Mouse (Mus musculus): ENCODE data around the gene Ube2k. TPM values are rescaled to one million over a fixed set of nuclear protein-coding genes. Genes with fewer than 3 reads are reported as not detected.

Gene Ube2k
- polyA plus RNA-seq, 1 experiment from 2014 or later, result 142 TPM

DNA sequence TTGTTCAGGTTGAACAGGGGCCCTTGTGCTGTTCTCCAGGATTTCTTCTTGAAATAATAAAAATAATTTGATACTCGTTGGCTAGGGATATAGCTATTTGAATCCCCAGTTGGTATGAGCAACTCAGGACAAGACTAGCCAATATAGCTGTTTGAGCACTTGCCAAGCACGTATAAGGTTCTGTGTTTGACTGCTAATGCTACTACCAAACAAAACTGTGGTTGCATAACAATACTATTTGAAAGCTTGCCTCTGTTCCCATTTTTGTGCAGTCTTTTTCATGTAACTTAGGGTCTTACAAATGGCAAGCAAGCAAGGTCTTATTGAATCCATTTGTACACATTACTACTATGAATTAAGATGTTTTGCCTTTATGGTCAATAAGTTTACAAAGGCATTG lies 38.9 kb downstream of the Ube2k start:
- H3K9ac ChIP-seq, result no peak overlapping the region
- peaks cover 5% of the 10 kb centered on the region; the same call in 1 of the 2 replicates for H3K4me1 ChIP-seq (replicated peaks)
- no peak overlapping the region for H3K4me3 ChIP-seq
- H3K27ac ChIP-seq (ENCODE audit: poor library complexity, severe bottlenecking), result no peak overlapping the region
- no peaks in the 10 kb centered on the region for H3K27me3 ChIP-seq (replicated peaks)
- WGBS, result 87% methylated on average over 2 of the region's 2 CpGs
- H3K9me3 ChIP-seq (replicated peaks), result no peaks in the 10 kb centered on the region
- no peak for ATAC-seq (ENCODE audit: insufficient number of reproducible peaks, low FRiP score)
- H3K4me2 ChIP-seq, result no peak overlapping the region
- peaks cover 22% of the 10 kb centered on the region for H3K36me3 ChIP-seq

DNA sequence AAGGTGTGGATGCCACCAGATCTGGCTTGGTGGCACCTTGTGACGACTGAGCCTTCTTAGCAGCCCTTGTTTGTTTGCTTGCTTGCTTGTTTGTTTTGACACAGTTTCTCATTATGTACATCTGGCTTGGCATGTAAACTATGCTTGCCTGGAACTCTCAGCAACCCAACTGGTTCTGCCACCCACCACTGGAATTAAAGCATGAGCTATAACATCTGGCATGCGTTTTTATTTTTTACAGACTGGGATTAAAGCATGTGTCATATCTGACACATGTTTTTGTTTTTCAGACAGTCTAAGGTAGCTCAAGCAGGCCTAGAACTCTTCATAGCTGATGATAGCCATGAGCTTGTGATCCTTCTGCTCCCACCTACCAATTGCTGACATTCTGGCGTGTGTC lies 41.5 kb downstream of the Ube2k start:
- Histone ChIP-seq H3K4me1 (replicated peaks) (peaks cover 5% of the 10 kb centered on the region; the same call in 1 of the 2 replicates), H3K9me3 (replicated peaks) (no peaks in the 10 kb centered on the region), H3K4me3 (no peak overlapping the region), H3K27me3 (replicated peaks) (no peaks in the 10 kb centered on the region), H3K27ac (ENCODE audit: poor library complexity, severe bottlenecking) (0 out of 2 replicates have a peak overlapping the region, but pooled peaks have one; percentile 12), H3K4me2 (no peak overlapping the region), H3K9ac (no peak overlapping the region), H3K36me3 (peaks cover 26% of the 10 kb centered on the region)
- ATAC-seq (ENCODE audit: insufficient number of reproducible peaks, low FRiP score), result no peak
- WGBS, result 74% methylated on average over 3 of the region's 3 CpGs

DNA sequence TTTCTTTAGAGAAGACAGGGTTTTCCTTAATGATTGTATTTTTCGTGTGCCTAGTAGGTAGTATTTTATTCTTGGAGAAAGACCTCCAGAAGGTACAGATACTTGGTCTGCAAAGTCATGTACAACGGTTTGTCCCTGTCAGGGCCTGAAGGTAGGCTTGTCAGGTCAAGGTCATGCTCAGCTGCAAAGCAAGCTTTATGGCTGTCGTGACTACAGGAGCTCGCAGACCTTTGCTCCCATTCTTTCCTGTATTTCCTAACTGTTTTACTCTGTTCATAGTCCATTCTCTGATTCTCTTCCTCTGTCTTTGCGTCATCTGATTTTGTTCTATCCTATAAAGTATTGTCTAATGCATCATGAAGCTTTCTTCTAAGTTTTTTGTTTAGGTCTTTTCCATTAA lies 49.3 kb downstream of the Ube2k start:
- Histone ChIP-seq H3K4me3 (no peak overlapping the region), H3K27me3 (replicated peaks) (no peaks in the 10 kb centered on the region), H3K4me1 (replicated peaks) (no peaks in the 10 kb centered on the region), H3K9ac (no peak overlapping the region), H3K36me3 (peaks cover 37% of the 10 kb centered on the region), H3K4me2 (no peak overlapping the region), H3K9me3 (replicated peaks) (no peaks in the 10 kb centered on the region), H3K27ac (ENCODE audit: poor library complexity, severe bottlenecking) (no peak overlapping the region)
- no peak for ATAC-seq (ENCODE audit: insufficient number of reproducible peaks, low FRiP score)
- 77% methylated on average over 5 of the region's 5 CpGs for WGBS

DNA sequence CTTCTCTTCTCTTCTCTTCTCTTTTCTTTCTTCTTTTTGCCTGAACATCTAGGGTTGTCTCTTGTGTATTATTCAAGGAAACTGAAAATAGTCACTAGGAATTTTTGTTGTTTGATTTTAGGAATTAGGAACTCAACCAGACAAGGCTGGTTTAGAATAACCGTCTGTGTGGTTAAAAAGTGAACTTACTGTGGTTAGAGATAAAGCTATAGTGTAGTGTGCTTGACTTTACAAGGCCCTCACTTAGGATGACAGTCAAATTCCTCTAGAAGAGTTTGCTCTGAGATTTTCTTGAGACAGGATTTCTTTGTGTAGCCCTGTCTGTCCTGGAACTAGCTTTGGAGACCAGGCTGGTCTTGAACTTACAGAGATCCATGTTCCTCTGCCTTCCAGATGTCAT lies 53.2 kb downstream of the Ube2k start:
- H3K27ac ChIP-seq (ENCODE audit: poor library complexity, severe bottlenecking), result no peak overlapping the region
- no peak overlapping the region for H3K9ac ChIP-seq
- no peak overlapping the region for H3K4me3 ChIP-seq
- no peaks in the 10 kb centered on the region for H3K27me3 ChIP-seq (replicated peaks)
- H3K4me1 ChIP-seq (replicated peaks), result peaks cover 4% of the 10 kb centered on the region; the same call in 1 of the 2 replicates
- no peak overlapping the region for H3K4me2 ChIP-seq
- WGBS, result 80% methylated on average over 1 of the region's 1 CpGs
- no peak for ATAC-seq (ENCODE audit: insufficient number of reproducible peaks, low FRiP score)
- no peaks in the 10 kb centered on the region for H3K9me3 ChIP-seq (replicated peaks)
- H3K36me3 ChIP-seq, result peaks cover 36% of the 10 kb centered on the region

DNA sequence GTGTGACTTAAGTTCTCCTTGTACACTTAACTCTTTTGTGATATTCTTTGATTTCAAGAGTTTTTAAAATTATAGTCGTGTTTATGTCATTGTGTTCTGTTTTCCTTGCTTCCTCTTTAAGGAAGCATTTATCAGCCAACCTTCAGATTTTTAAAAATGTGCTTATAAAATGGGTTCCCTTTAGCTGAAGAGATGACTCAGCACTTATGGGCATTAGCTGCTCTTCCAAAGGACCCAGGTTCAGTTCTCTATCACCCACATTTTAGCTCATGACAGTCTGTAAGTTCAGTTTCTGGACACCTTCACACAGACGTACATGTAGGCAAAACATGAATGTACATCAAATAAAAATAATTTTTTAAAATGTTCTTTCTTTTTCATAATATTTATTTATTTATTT lies 55.4 kb downstream of the Ube2k start:
- peaks cover 4% of the 10 kb centered on the region; the same call in 1 of the 2 replicates for H3K4me1 ChIP-seq (replicated peaks)
- H3K27me3 ChIP-seq (replicated peaks), result no peaks in the 10 kb centered on the region
- peaks cover 31% of the 10 kb centered on the region for H3K36me3 ChIP-seq
- no peak overlapping the region for H3K4me3 ChIP-seq
- no peak overlapping the region for H3K27ac ChIP-seq (ENCODE audit: poor library complexity, severe bottlenecking)
- WGBS, result 86% methylated on average over 2 of the region's 2 CpGs
- H3K9me3 ChIP-seq (replicated peaks), result no peaks in the 10 kb centered on the region
- H3K9ac ChIP-seq, result no peak overlapping the region
- no peak overlapping the region for H3K4me2 ChIP-seq
- no peak for ATAC-seq (ENCODE audit: insufficient number of reproducible peaks, low FRiP score)

DNA sequence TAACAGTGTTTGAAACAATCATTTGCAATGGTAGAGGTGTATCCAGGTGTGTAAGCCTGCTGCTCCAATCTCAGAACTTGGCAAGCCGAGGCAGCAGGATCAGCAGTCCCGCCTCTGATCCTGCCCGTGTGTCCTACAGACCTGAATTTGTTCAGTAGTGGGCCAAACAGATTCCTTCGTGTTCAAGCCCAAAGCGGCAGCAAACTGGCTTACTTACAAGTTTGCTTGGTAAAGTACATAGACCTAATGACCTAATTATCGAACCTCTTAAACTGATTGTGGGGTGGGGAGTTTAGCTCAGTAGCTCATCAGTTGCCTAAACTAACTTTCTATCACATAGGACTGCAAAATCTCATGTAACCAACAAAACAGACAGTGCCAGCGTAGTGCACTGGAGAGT lies 62.6 kb downstream of the Ube2k start:
- no peak for ATAC-seq (ENCODE audit: insufficient number of reproducible peaks, low FRiP score)
- Histone ChIP-seq H3K27ac (ENCODE audit: poor library complexity, severe bottlenecking) (no peak overlapping the region), H3K27me3 (replicated peaks) (no peaks in the 10 kb centered on the region), H3K4me2 (no peak overlapping the region), H3K9ac (no peak overlapping the region), H3K4me3 (no peak overlapping the region), H3K4me1 (replicated peaks) (peaks cover 1% of the 10 kb centered on the region; the same call in 1 of the 2 replicates), H3K36me3 (peaks cover 36% of the 10 kb centered on the region), H3K9me3 (replicated peaks) (no peaks in the 10 kb centered on the region)
- 92% methylated on average over 7 of the region's 7 CpGs for WGBS

DNA sequence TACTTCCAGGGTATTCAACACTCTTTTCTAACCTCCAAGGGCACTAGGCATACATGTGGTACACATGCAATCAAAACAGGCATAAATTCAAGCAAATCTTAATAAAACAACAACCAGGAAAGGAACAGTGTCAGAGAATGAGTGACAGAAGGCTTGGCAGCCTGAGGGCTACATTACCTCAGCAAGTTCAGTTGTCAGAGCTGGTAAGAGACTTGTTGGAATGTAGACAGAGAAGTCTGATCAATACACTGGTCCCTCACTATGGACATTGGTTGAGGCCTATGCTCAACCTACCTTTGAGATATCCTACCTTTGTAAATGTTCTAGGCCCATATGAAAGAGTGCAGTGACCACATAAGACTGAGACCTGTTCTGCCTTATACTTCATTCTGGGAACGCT lies 69.8 kb downstream of the Ube2k start:
- Histone ChIP-seq H3K36me3 (peaks cover 30% of the 10 kb centered on the region), H3K4me3 (no peak overlapping the region), H3K4me1 (replicated peaks) (peaks cover 2% of the 10 kb centered on the region; the same call in 1 of the 2 replicates), H3K27ac (ENCODE audit: poor library complexity, severe bottlenecking) (no peak overlapping the region), H3K9ac (no peak overlapping the region), H3K27me3 (replicated peaks) (no peaks in the 10 kb centered on the region), H3K9me3 (replicated peaks) (no peaks in the 10 kb centered on the region), H3K4me2 (no peak overlapping the region)
- 93% methylated on average over 1 of the region's 1 CpGs for WGBS
- no peak for ATAC-seq (ENCODE audit: insufficient number of reproducible peaks, low FRiP score)

DNA sequence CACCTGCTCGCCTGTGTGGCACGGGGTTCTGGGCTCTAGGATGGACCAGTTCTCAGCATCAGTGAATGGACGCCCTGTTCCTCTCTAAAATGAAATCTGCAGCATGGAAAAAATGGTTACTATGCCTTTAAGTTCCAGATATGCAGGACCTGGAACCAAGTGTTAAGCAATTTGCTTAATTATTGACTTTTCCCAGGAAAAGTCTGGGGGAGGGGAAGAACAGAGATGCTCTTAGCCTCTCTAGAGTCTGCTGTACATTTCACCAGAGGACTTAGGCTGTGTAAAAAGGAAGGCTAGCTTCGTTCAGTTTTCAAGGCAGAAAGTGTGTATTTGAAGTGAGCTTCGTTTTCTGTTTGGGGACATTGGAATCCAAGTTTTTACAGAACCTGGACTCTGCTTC lies 72.7 kb downstream of the Ube2k start:
- no peak overlapping the region for H3K27ac ChIP-seq (ENCODE audit: poor library complexity, severe bottlenecking)
- no peaks in the 10 kb centered on the region for H3K27me3 ChIP-seq (replicated peaks)
- WGBS, result 88% methylated on average over 5 of the region's 5 CpGs
- H3K9ac ChIP-seq, result no peak overlapping the region
- H3K36me3 ChIP-seq, result peaks cover 34% of the 10 kb centered on the region
- H3K4me1 ChIP-seq (replicated peaks), result peaks cover 2% of the 10 kb centered on the region; the same call in 1 of the 2 replicates
- ATAC-seq (ENCODE audit: insufficient number of reproducible peaks, low FRiP score), result no peak
- no peak overlapping the region for H3K4me3 ChIP-seq
- no peak overlapping the region for H3K4me2 ChIP-seq
- H3K9me3 ChIP-seq (replicated peaks), result no peaks in the 10 kb centered on the region

DNA sequence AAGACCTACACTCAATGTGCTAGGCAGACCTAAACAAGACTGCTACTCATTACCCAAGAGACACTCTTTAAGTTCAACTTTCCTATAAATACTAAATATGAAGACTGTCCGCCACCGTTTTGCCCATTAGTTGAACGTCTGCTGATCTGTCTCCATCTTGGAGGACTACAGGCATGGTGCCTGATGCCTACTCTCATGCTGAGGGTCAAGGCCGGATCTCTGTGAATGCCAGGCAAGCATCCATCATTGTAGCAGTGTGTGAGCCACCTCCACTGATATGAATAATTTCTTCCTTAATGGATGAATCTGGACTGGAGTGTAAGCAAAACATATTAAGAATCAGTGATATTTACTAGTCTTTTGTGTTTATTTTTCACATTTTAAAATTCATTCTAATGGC lies 73.5 kb downstream of the Ube2k start:
- H3K4me3 ChIP-seq, result no peak overlapping the region
- WGBS, result 88% methylated on average over 4 of the region's 4 CpGs
- no peak for ATAC-seq (ENCODE audit: insufficient number of reproducible peaks, low FRiP score)
- H3K27ac ChIP-seq (ENCODE audit: poor library complexity, severe bottlenecking), result no peak overlapping the region
- no peak overlapping the region for H3K4me2 ChIP-seq
- H3K27me3 ChIP-seq (replicated peaks), result no peaks in the 10 kb centered on the region
- no peak overlapping the region for H3K9ac ChIP-seq
- peaks cover 40% of the 10 kb centered on the region for H3K36me3 ChIP-seq
- no peaks in the 10 kb centered on the region for H3K4me1 ChIP-seq (replicated peaks)
- H3K9me3 ChIP-seq (replicated peaks), result no peaks in the 10 kb centered on the region

DNA sequence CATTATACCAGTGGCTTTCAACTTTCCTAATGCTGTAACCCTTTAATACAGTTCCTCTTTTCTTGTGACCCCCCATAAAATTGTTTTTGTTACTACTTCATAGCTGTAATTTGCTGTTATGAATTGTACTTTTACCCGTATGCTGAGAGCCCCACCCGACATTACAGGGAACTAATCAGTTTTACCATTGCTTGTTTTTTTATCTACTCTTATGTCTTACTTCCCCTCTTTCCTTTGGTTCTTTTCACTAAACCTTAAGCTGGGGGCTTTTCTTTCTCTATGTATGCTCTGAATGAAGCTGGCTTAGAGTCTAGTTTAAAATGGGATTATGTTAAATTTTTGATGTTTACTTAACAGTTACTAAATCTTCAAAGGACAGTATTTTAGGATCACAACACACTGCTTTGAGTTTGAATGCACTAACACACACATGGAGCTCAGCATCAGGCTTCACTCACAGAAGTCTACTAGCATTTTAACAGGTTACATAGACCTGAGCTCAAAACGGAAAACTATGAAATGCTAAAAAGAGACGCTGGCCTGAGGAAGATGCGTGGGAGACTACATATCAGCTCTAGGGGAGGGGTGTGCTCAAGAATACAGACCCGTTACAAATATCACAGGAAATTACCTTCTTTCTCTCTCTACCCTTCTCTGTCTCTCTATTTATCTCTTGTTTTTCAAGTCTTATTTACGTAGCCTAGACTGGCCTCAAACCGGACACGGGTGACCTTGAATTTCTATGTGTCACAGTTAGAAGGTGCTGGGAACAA lies 76.3 kb downstream of the Ube2k start:
- Histone ChIP-seq H3K36me3 (peaks cover 53% of the 10 kb centered on the region), H3K4me2 (no peak overlapping the region), H3K4me3 (no peak overlapping the region), H3K4me1 (replicated peaks) (no peaks in the 10 kb centered on the region), H3K27ac (ENCODE audit: poor library complexity, severe bottlenecking) (0 out of 2 replicates have a peak overlapping the region, but pooled peaks have one; percentile 1), H3K9ac (no peak overlapping the region), H3K9me3 (replicated peaks) (no peaks in the 10 kb centered on the region), H3K27me3 (replicated peaks) (no peaks in the 10 kb centered on the region)
- WGBS, result 74% methylated on average over 9 of the region's 9 CpGs
- ATAC-seq (ENCODE audit: insufficient number of reproducible peaks, low FRiP score), result no peak

DNA sequence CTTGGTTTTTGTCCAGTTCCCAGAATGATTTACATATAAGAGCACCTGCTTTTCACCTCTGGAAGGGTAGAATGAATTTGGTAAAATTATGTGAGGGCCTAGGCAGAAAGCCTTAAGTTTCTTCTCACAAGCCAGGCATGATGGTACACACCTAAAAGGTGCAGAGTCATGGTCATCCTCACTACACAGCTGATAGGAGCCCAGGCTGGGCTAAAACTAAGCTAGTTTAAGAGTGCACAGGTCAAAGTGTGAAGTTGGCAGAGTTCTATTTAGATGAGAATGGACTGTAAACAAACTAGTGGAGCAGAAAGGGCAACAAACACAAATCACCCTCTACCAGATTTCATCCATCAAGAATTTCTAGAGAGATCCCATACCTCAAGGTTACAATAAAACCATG lies 87.3 kb downstream of the Ube2k start:
- Histone ChIP-seq H3K9me3 (replicated peaks) (no peaks in the 10 kb centered on the region), H3K27me3 (replicated peaks) (no peaks in the 10 kb centered on the region), H3K36me3 (peaks cover 49% of the 10 kb centered on the region), H3K27ac (ENCODE audit: poor library complexity, severe bottlenecking) (no peak overlapping the region), H3K4me1 (replicated peaks) (no peaks in the 10 kb centered on the region), H3K4me3 (no peak overlapping the region), H3K4me2 (no peak overlapping the region), H3K9ac (no peak overlapping the region)
- ATAC-seq (ENCODE audit: insufficient number of reproducible peaks, low FRiP score), result 0 out of 2 replicates have a peak, but pooled peaks have one; percentile 64

DNA sequence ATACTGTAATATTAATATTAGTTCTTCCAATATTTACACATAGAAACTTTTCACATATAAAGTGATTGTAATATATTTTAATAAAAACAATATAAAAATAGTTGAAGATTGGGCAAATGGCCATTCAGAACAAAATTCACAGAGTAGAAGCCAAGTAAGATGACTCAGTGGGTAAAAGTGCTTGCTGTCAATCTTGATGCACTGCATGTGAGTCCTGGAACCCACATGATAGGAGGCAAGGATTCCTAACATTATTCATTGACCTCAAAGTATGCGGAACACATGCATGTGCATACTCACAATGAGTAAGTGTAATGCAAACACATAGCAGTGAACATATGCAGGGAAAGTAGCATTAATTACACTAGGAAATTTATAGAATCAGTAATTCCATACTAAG lies 101.9 kb downstream of the Ube2k start:
- 89% methylated on average over 1 of the region's 1 CpGs for WGBS
- Histone ChIP-seq H3K27ac (ENCODE audit: poor library complexity, severe bottlenecking) (no peak overlapping the region), H3K27me3 (replicated peaks) (no peaks in the 10 kb centered on the region), H3K4me2 (no peak overlapping the region), H3K4me1 (replicated peaks) (no peaks in the 10 kb centered on the region), H3K9me3 (replicated peaks) (no peaks in the 10 kb centered on the region), H3K36me3 (peaks cover 66% of the 10 kb centered on the region), H3K9ac (no peak overlapping the region), H3K4me3 (no peak overlapping the region)
- no peak for ATAC-seq (ENCODE audit: insufficient number of reproducible peaks, low FRiP score)
